Mouse (Mus musculus): Measurements from ENCODE around the gene Pdlim5. TPM values are rescaled to one million over a fixed set of nuclear protein-coding genes. Genes with fewer than 3 reads are reported as not detected.

The Pdlim5 gene
- polyA plus RNA-seq, 1 experiment, result 27.4 TPM

DNA sequence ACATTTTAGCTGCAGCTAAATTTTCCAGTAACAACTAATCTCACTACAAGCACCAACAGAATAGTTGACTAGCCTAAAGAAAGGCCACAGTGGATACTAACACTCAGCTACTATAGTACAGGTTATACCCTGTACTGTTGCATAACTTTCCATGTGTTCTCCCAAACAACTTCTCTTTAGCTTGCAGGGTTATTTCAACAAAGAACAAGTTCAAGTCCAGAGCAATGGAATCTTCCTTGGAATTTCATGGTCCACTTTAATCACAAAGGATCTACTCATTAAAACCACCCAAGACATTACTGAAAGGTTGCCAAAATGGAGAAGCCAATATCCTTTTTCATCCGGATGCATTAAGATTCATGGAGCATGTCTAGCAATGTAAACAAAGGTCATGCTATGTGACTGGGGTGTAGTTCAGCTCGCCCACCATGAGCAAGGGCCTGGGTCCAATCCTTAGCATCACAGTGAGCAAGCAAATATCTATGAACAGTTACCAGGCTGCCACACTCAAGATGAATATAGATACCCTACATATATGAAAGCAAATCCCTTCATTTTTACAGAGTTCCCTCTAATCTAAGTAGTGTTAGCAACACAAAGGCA lies 79.3 kb downstream of the Pdlim5 start:
- H3K27me3 ChIP-seq (ENCODE audit: control insufficient read depth, insufficient read depth, low read length), result no peaks in the 10 kb centered on the region
- TF ChIP-seq POLR2A (IDR thresholded peaks at IDR 0.05; ENCODE audit: low read depth, low read length) (no peak), CTCF (IDR thresholded peaks at IDR 0.05; ENCODE audit: extremely low read depth, insufficient read depth, insufficient read length, insufficient replicate concordance) (no peak)
- no peaks in the 10 kb centered on the region for H3K36me3 ChIP-seq (ENCODE audit: control insufficient read depth, insufficient read depth, low read length)
- 86% methylated on average over 2 of the region's 2 CpGs for WGBS
- no peak overlapping the region for H3K27ac ChIP-seq (ENCODE audit: insufficient read depth, low read length)
- DNase-seq (ENCODE audit: low read depth in 1 of 2, low spot score in 2 of 2), result no peak
- no peaks in the 10 kb centered on the region for H3K4me1 ChIP-seq (ENCODE audit: control insufficient read depth, insufficient read depth, insufficient read length)
- H3K4me3 ChIP-seq (ENCODE audit: extremely low read depth, insufficient read depth, insufficient read length), result no peak overlapping the region

DNA sequence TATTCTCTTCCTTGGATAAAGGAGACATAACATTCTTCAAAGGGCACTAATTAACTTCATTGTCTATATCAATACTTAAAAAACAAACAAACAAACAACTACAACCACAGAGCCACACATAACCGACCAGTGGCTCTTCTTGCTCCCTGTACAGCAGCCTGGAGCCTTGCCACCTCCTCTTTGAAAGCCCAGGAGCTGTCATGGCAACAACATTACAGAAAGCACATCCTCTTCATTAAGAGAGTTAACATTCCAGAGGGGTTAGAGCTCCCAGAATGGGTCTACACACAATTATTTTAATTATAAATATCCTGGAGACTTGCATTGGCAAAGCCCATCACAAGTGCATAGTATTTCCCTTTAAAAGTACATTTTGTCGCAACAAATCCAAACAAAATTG lies 84.4 kb downstream of the Pdlim5 start:
- Histone ChIP-seq H3K36me3 (ENCODE audit: control insufficient read depth, insufficient read depth, low read length) (no peaks in the 10 kb centered on the region), H3K4me3 (ENCODE audit: extremely low read depth, insufficient read depth, insufficient read length) (no peak overlapping the region), H3K27ac (ENCODE audit: insufficient read depth, low read length) (no peak overlapping the region), H3K27me3 (ENCODE audit: control insufficient read depth, insufficient read depth, low read length) (no peaks in the 10 kb centered on the region), H3K4me1 (ENCODE audit: control insufficient read depth, insufficient read depth, insufficient read length) (no peaks in the 10 kb centered on the region)
- DNase-seq (ENCODE audit: low read depth in 1 of 2, low spot score in 2 of 2), result no peak
- 80% methylated on average over 2 of the region's 2 CpGs for WGBS
- TF ChIP-seq CTCF (IDR thresholded peaks at IDR 0.05; ENCODE audit: extremely low read depth, insufficient read depth, insufficient read length, insufficient replicate concordance) (no peak), POLR2A (IDR thresholded peaks at IDR 0.05; ENCODE audit: low read depth, low read length) (no peak)

DNA sequence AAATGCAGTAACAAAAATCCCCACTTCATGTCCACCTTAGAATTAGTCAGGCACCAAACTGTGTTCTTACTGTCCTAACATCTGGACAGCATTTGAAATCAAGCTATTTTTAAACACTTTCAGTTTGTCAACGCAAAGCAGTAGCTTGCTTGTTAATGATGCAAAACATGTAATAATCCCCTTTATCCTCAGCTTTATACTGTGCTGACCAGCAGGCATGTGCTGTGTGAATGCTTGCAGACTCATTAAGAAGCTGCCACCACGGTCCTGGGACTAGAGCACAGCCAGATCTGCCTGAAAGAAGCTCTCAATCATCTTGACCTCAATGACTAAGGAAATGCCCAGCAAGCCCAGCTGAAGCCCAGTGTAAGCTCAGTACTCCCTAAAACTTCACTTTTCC lies 85.0 kb downstream of the Pdlim5 start:
- no peak for DNase-seq (ENCODE audit: low read depth in 1 of 2, low spot score in 2 of 2)
- no peaks in the 10 kb centered on the region for H3K36me3 ChIP-seq (ENCODE audit: control insufficient read depth, insufficient read depth, low read length)

DNA sequence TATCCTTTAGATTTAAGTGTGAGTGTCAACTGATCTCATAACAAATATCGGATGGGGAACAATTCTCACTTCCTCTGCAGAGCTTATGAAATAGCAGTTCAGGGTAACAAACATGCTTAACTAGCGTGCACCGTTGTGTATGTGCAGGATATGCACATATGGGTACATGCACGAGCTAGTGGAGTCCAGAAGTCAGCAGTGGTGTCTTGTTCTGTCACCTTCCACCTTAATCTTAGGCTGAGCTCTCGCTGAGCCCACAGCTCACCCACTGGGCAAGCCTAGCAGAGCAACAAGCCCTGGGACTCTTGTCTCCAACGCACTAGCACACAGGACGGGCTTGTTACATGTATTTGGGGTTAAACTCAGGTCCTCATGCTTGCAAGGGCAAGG lies 100.2 kb downstream of the Pdlim5 start:
- DNase-seq (ENCODE audit: low read depth in 1 of 2, low spot score in 2 of 2), result no peak
- Histone ChIP-seq H3K4me3 (ENCODE audit: extremely low read depth, insufficient read depth, insufficient read length) (no peak overlapping the region), H3K36me3 (ENCODE audit: control insufficient read depth, insufficient read depth, low read length) (0 out of 2 replicates have a peak, but pooled peaks cover 1% of the 10 kb centered on the region), H3K27ac (ENCODE audit: insufficient read depth, low read length) (no peak overlapping the region), H3K4me1 (ENCODE audit: control insufficient read depth, insufficient read depth, insufficient read length) (no peaks in the 10 kb centered on the region; the same call in 1 of the 2 replicates), H3K27me3 (ENCODE audit: control insufficient read depth, insufficient read depth, low read length) (no peaks in the 10 kb centered on the region)
- WGBS, result 89% methylated on average over 7 of the region's 7 CpGs
- TF ChIP-seq POLR2A (IDR thresholded peaks at IDR 0.05; ENCODE audit: low read depth, low read length), result no peak
- TF ChIP-seq CTCF (IDR thresholded peaks at IDR 0.05; ENCODE audit: extremely low read depth, insufficient read depth, insufficient read length, insufficient replicate concordance), result no peak

More for the DNA sequence above, 85.0 kb downstream of the Pdlim5 start:
- no peak overlapping the region; the same call in 1 of the 2 replicates for H3K27ac ChIP-seq (ENCODE audit: insufficient read depth, low read length)
- no peaks in the 10 kb centered on the region for H3K27me3 ChIP-seq (ENCODE audit: control insufficient read depth, insufficient read depth, low read length)
- H3K4me1 ChIP-seq (ENCODE audit: control insufficient read depth, insufficient read depth, insufficient read length), result no peaks in the 10 kb centered on the region
- TF ChIP-seq POLR2A (IDR thresholded peaks at IDR 0.05; ENCODE audit: low read depth, low read length) (no peak), CTCF (IDR thresholded peaks at IDR 0.05; ENCODE audit: extremely low read depth, insufficient read depth, insufficient read length, insufficient replicate concordance) (no peak)
- WGBS, result 58% methylated on average over 2 of the region's 2 CpGs
- no peak overlapping the region for H3K4me3 ChIP-seq (ENCODE audit: extremely low read depth, insufficient read depth, insufficient read length)

DNA sequence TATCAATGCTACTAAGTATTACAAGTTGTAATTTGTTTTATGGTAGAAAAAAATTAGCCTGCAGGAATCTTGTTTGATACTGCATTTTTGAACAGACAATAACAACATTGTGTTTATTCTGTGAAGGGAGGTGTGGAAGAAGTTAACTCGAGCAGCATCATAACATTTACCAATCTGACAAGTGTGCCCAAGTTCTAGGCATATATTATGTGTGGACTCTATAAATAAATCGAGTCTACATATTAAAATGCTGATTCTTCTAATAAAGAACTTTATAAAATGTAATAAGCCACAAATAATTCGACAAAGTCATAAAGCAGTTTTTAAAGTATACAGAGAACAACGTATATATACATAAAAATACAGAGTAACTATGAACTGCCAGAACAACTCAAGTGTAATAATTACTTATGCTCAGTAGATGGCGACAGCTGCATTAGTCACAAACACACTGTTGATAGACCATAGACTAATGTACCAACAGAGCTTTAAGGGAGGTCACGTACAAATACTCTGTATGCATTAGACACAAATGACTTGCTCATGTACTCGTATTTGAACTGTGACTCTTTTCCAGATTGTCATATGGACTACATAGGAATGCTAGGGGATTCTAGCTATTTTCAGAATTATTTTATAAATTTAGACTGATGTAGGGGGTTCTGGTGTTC lies 100.7 kb downstream of the Pdlim5 start:
- 0 out of 2 replicates have a peak, but pooled peaks cover 1% of the 10 kb centered on the region for H3K36me3 ChIP-seq (ENCODE audit: control insufficient read depth, insufficient read depth, low read length)
- 32% methylated on average over 7 of the region's 7 CpGs for WGBS
- no peaks in the 10 kb centered on the region for H3K27me3 ChIP-seq (ENCODE audit: control insufficient read depth, insufficient read depth, low read length)
- H3K4me3 ChIP-seq (ENCODE audit: extremely low read depth, insufficient read depth, insufficient read length), result no peak overlapping the region
- TF ChIP-seq POLR2A (IDR thresholded peaks at IDR 0.05; ENCODE audit: low read depth, low read length) (no peak), CTCF (IDR thresholded peaks at IDR 0.05; ENCODE audit: extremely low read depth, insufficient read depth, insufficient read length, insufficient replicate concordance) (peak; percentile 9; the same call in 1 of the 2 replicates)
- H3K27ac ChIP-seq (ENCODE audit: insufficient read depth, low read length), result no peak overlapping the region
- peak in 1 of 2 experiments; percentile 28 for DNase-seq (ENCODE audit: low read depth in 1 of 2, low spot score in 2 of 2)
- no peaks in the 10 kb centered on the region; the same call in 1 of the 2 replicates for H3K4me1 ChIP-seq (ENCODE audit: control insufficient read depth, insufficient read depth, insufficient read length)

DNA sequence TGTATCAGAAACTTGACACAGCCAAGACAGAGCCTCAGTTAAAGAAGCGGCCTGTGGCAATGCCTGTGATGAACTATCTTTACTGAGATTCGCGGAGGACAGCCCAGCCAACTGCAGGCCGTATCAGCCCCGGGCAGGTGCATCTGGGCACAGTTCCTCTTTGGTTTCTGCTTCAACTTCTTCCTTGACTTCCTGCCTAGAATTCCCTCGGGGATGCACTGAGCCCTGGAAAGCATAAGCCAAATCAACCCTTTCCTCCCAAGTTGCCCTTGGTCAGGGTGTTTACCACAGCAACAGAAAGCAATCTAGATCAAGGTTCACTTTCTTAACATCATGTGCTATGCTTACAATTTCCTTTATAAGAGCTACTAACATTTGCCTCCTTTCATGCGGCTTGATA lies 101.9 kb downstream of the Pdlim5 start:
- Histone ChIP-seq H3K4me1 (ENCODE audit: control insufficient read depth, insufficient read depth, insufficient read length) (no peaks in the 10 kb centered on the region; the same call in 1 of the 2 replicates), H3K27ac (ENCODE audit: insufficient read depth, low read length) (no peak overlapping the region), H3K27me3 (ENCODE audit: control insufficient read depth, insufficient read depth, low read length) (no peaks in the 10 kb centered on the region), H3K4me3 (ENCODE audit: extremely low read depth, insufficient read depth, insufficient read length) (no peak overlapping the region), H3K36me3 (ENCODE audit: control insufficient read depth, insufficient read depth, low read length) (0 out of 2 replicates have a peak, but pooled peaks cover 1% of the 10 kb centered on the region)
- TF ChIP-seq CTCF (IDR thresholded peaks at IDR 0.05; ENCODE audit: extremely low read depth, insufficient read depth, insufficient read length, insufficient replicate concordance) (no peak), POLR2A (IDR thresholded peaks at IDR 0.05; ENCODE audit: low read depth, low read length) (no peak)
- DNase-seq (ENCODE audit: low read depth in 1 of 2, low spot score in 2 of 2), result peak in 1 of 2 experiments; percentile 13
- 37% methylated on average over 7 of the region's 7 CpGs for WGBS

DNA sequence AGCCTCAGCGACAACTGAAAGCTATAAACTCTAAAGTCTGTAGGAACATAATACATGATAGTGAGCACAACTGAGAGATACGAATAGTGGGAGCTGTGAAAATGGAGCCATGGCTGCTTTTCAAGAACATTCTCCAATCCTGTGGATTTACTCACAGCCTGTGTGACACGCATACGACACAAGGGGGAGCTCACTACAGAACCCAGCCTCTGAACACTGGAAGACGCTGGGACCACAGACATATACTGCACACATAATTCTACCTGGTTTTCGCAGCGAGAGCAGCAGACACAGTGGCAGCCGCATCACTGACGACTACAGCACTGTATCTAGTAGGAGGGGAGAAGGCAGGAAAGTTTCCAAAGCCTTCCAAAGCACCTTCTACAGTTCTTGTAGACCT lies 112.8 kb downstream of the Pdlim5 start:
- H3K4me3 ChIP-seq (ENCODE audit: extremely low read depth, insufficient read depth, insufficient read length), result peak overlapping the region; percentile 44
- no peak for TF ChIP-seq POLR2A (IDR thresholded peaks at IDR 0.05; ENCODE audit: low read depth, low read length)
- peak; percentile 45; the same call in 1 of the 2 replicates for TF ChIP-seq CTCF (IDR thresholded peaks at IDR 0.05; ENCODE audit: extremely low read depth, insufficient read depth, insufficient read length, insufficient replicate concordance)
- WGBS, result 18% methylated on average over 9 of the region's 9 CpGs
- H3K36me3 ChIP-seq (ENCODE audit: control insufficient read depth, insufficient read depth, low read length), result 0 out of 2 replicates have a peak, but pooled peaks cover under 1% of the 10 kb centered on the region
- DNase-seq (ENCODE audit: low read depth in 1 of 2, low spot score in 2 of 2), result peak; percentile 15 to 43
- no peak overlapping the region for H3K27ac ChIP-seq (ENCODE audit: insufficient read depth, low read length)
- H3K27me3 ChIP-seq (ENCODE audit: control insufficient read depth, insufficient read depth, low read length), result 0 out of 2 replicates have a peak, but pooled peaks cover 1% of the 10 kb centered on the region
- peaks cover 4% of the 10 kb centered on the region for H3K4me1 ChIP-seq (ENCODE audit: control insufficient read depth, insufficient read depth, insufficient read length)
